Mouse (Mus musculus) heart, embryonic 16.5 days (tissue): ENCODE measurements at regions not wholly inside any gene's neighbourhood (a gene's known extent, or its start where the extent isn't known, plus 50 kb on each side); places are given as distances from the start of the nearest gene placed in this dataset.

Source experiments
- ATAC-seq: fragments of 200-750 bp; cut with Nextera tagmentation; replicated peaks from 2 replicates; pipeline ENCODE4 v1.8.0; 2017; ENCODE audit warnings: moderate number of reproducible peaks; ENCODE audit not compliant: insufficient read depth, low FRiP score; ENCODE audit errors: extremely low read depth
- H3K27ac ChIP-seq: fragments of 300-500 bp; sonication (generic); 2 replicates; pipeline ENCODE4 v1.5.1; 2014; ENCODE audit warnings: mild to moderate bottlenecking, low read length, control low read depth, moderate library complexity
- H3K27me3 ChIP-seq: fragments of 300-500 bp; sonication (generic); 2 replicates; pipeline ENCODE4 v1.6.1; 2014; ENCODE audit warnings: low read length, mixed read lengths; ENCODE audit not compliant: control insufficient read depth, insufficient read depth
- H3K36me3 ChIP-seq: fragments of 300-500 bp; sonication (generic); 2 replicates; pipeline ENCODE4 v1.6.1; 2014; ENCODE audit not compliant: control insufficient read depth, insufficient read depth
- H3K4me1 ChIP-seq: fragments of 300-500 bp; sonication (generic); 2 replicates; pipeline ENCODE4 v1.6.1; 2014; ENCODE audit warnings: low read length, mixed read lengths; ENCODE audit not compliant: control insufficient read depth, insufficient read depth
- H3K4me2 ChIP-seq: fragments of 300-500 bp; sonication (generic); 2 replicates; pipeline ENCODE4 v1.6.1; 2014; ENCODE audit warnings: low read depth, mild to moderate bottlenecking, control low read depth, low read length
- H3K4me3 ChIP-seq: fragments of 300-500 bp; sonication (generic); 2 replicates; pipeline ENCODE4 v1.5.1; 2014; ENCODE audit warnings: mild to moderate bottlenecking, control low read depth, low read length
- H3K9ac ChIP-seq: fragments of 300-500 bp; sonication (generic); 2 replicates; pipeline ENCODE4 v1.6.1; 2014; ENCODE audit warnings: low read length, control low read depth
- H3K9me3 ChIP-seq: fragments of 300-500 bp; sonication (generic); replicated peaks from 2 replicates; pipeline ENCODE4 v1.6.1; 2016; ENCODE audit warnings: low read length; ENCODE audit not compliant: control insufficient read depth
- WGBS: fragments of 180-500 bp; shearing (Covaris S2); extraction: QIAGEN DNeasy Blood & Tissue Kit; methylation state at CpG from one replicate; pipeline ENCODE4 v1.1.7; 2014; 5-methylcytosine and 5-hydroxymethylcytosine counted together

- H3K4me3 ChIP-seq = no peak overlapping the region
- no peak overlapping the region for H3K9ac ChIP-seq
- H3K36me3 ChIP-seq = no peaks in the 10 kb centered on the region
- no peak for ATAC-seq
- no peak overlapping the region for H3K27ac ChIP-seq
- WGBS = 75% methylated on average over 6 of the region's 6 CpGs
- H3K27me3 ChIP-seq = no peaks in the 10 kb centered on the region
- H3K9me3 ChIP-seq = 0 out of 2 replicates have a peak, but pooled peaks cover 2% of the 10 kb centered on the region
- peaks cover under 1% of the 10 kb centered on the region; the same call in 1 of the 2 replicates for H3K4me1 ChIP-seq
- no peak overlapping the region for H3K4me2 ChIP-seq
These were observed 171.9 kb upstream of the Ubl3 start for GRCm38 (mm10) chr5:148724470-148724869.

- no peak overlapping the region for H3K4me2 ChIP-seq
- H3K27ac ChIP-seq = no peak overlapping the region
- peaks cover 3% of the 10 kb centered on the region; the same call in 1 of the 2 replicates for H3K9me3 ChIP-seq
- no peaks in the 10 kb centered on the region for H3K36me3 ChIP-seq
- ATAC-seq = no peak
- H3K27me3 ChIP-seq = no peaks in the 10 kb centered on the region
- no peaks in the 10 kb centered on the region for H3K4me1 ChIP-seq
- no peak overlapping the region for H3K4me3 ChIP-seq
- H3K9ac ChIP-seq = no peak overlapping the region
- WGBS = 83% methylated on average over 11 of the region's 11 CpGs
These were observed 171.2 kb upstream of the Ubl3 start for GRCm38 (mm10) chr5:148723677-148724227.

- WGBS = 87% methylated on average over 5 of the region's 5 CpGs
- H3K4me2 ChIP-seq = no peak overlapping the region
- H3K27me3 ChIP-seq = no peaks in the 10 kb centered on the region
- no peaks in the 10 kb centered on the region for H3K36me3 ChIP-seq
- H3K4me1 ChIP-seq = no peaks in the 10 kb centered on the region
- peaks cover 5% of the 10 kb centered on the region; the same call in 1 of the 2 replicates for H3K9me3 ChIP-seq
- H3K9ac ChIP-seq = no peak overlapping the region
- no peak for ATAC-seq
- no peak overlapping the region for H3K27ac ChIP-seq
- H3K4me3 ChIP-seq = no peak overlapping the region
These were observed 168.0 kb upstream of the Ubl3 start for GRCm38 (mm10) chr5:148720604-148721003.

- H3K27ac ChIP-seq = no peak overlapping the region
These were observed 164.0 kb upstream of the Ubl3 start for GRCm38 (mm10) chr5:148716633-148717032.

GRCm38 (mm10) chr5:148715218-148715991 lies 162.8 kb upstream of the Ubl3 start:
- 60% methylated on average over 15 of the region's 15 CpGs for WGBS
- Histone ChIP-seq H3K27me3 (no peaks in the 10 kb centered on the region), H3K4me2 (no peak overlapping the region), H3K9me3 (peaks cover 5% of the 10 kb centered on the region; the same call in 1 of the 2 replicates), H3K27ac (no peak overlapping the region), H3K9ac (no peak overlapping the region), H3K4me3 (no peak overlapping the region), H3K36me3 (no peaks in the 10 kb centered on the region), H3K4me1 (no peaks in the 10 kb centered on the region)
- no peak for ATAC-seq

More at GRCm38 (mm10) chr5:148716633-148717032, 164.0 kb upstream of the Ubl3 start:
- H3K9ac ChIP-seq = no peak overlapping the region
- peaks cover 5% of the 10 kb centered on the region; the same call in 1 of the 2 replicates for H3K9me3 ChIP-seq
- 90% methylated on average over 6 of the region's 6 CpGs for WGBS
- no peak overlapping the region for H3K4me3 ChIP-seq
- no peak overlapping the region for H3K4me2 ChIP-seq
- no peaks in the 10 kb centered on the region for H3K27me3 ChIP-seq
- H3K4me1 ChIP-seq = no peaks in the 10 kb centered on the region
- no peak for ATAC-seq
- no peaks in the 10 kb centered on the region for H3K36me3 ChIP-seq

GRCm38 (mm10) chr5:148714807-148715206 lies 162.2 kb upstream of the Ubl3 start:
- no peaks in the 10 kb centered on the region for H3K36me3 ChIP-seq
- 71% methylated on average over 4 of the region's 4 CpGs for WGBS
- H3K9ac ChIP-seq = no peak overlapping the region
- peaks cover 5% of the 10 kb centered on the region; the same call in 1 of the 2 replicates for H3K9me3 ChIP-seq
- no peak overlapping the region for H3K4me3 ChIP-seq
- H3K4me2 ChIP-seq = no peak overlapping the region
- H3K27ac ChIP-seq = no peak overlapping the region
- no peak for ATAC-seq
- H3K4me1 ChIP-seq = no peaks in the 10 kb centered on the region
- no peaks in the 10 kb centered on the region for H3K27me3 ChIP-seq

- WGBS = 83% methylated on average over 5 of the region's 5 CpGs
- H3K9ac ChIP-seq = no peak overlapping the region
- H3K27ac ChIP-seq = no peak overlapping the region
- ATAC-seq = no peak
- H3K36me3 ChIP-seq = no peaks in the 10 kb centered on the region
- no peak overlapping the region for H3K4me2 ChIP-seq
- peaks cover 4% of the 10 kb centered on the region for H3K4me1 ChIP-seq
- H3K27me3 ChIP-seq = no peaks in the 10 kb centered on the region
- H3K9me3 ChIP-seq = peaks cover 4% of the 10 kb centered on the region; the same call in 1 of the 2 replicates
- no peak overlapping the region for H3K4me3 ChIP-seq
These were observed 161.2 kb upstream of the Ubl3 start for GRCm38 (mm10) chr5:148713796-148714195.

GRCm38 (mm10) chr5:148713039-148713438 lies 160.4 kb upstream of the Ubl3 start:
- no peak overlapping the region for H3K4me2 ChIP-seq
- H3K4me1 ChIP-seq = peaks cover 10% of the 10 kb centered on the region
- no peak overlapping the region for H3K9ac ChIP-seq
- H3K27me3 ChIP-seq = no peaks in the 10 kb centered on the region
- no peak for ATAC-seq
- H3K36me3 ChIP-seq = no peaks in the 10 kb centered on the region
- no peaks in the 10 kb centered on the region for H3K9me3 ChIP-seq
- no peak overlapping the region for H3K27ac ChIP-seq
- H3K4me3 ChIP-seq = no peak overlapping the region

GRCm38 (mm10) chr5:148711570-148711969 lies 159.0 kb upstream of the Ubl3 start:
- H3K4me1 ChIP-seq = peaks cover 19% of the 10 kb centered on the region
- WGBS = 70% methylated on average over 5 of the region's 5 CpGs

More at GRCm38 (mm10) chr5:148711570-148711969, 159.0 kb upstream of the Ubl3 start:
- Histone ChIP-seq H3K27ac (no peak overlapping the region), H3K9ac (no peak overlapping the region), H3K36me3 (no peaks in the 10 kb centered on the region), H3K4me3 (no peak overlapping the region), H3K9me3 (no peaks in the 10 kb centered on the region), H3K27me3 (no peaks in the 10 kb centered on the region), H3K4me2 (no peak overlapping the region)
- no peak for ATAC-seq
